ENCODE assay signal across 12 mouse cellular contexts in genomic region chr15:103058715-103059114, GRCm38 (mm10). TPM values are rescaled to one million over a fixed set of nuclear protein-coding genes. Genes with fewer than 3 reads are reported as not detected.
DNase-seq lines count a peak whose midpoint lies in the region; ATAC-seq and TF ChIP-seq lines count a peak whose summit lies in the region.
"Had no signal": no experiment of that assay in that cellular context is flagged by ENCODE, and none has a peak within 500 bp of the region (broad histone marks: within the 10 kb centered on the region; RNA-seq: fewer than 3 reads in every experiment).

No protein-coding gene starts in this region.

- H3K4me2 ChIP-seq in kidney, embryonic 15.5 days = peak overlapping the region; percentile 64
- H3K4me2 ChIP-seq in lung, postnatal 0 days (replicated peaks; ENCODE audit: low read depth, low read length) = no peak overlapping the region

- H3K4me3 ChIP-seq in embryonic facial prominence, embryonic 10.5 days = no peak overlapping the region
- peak overlapping the region; percentile 41 for H3K4me3 ChIP-seq in kidney, embryonic 15.5 days (replicated peaks)
- no peak overlapping the region for H3K4me3 ChIP-seq in lung, postnatal 0 days (ENCODE audit: low read depth, low read length)
- H3K4me3 ChIP-seq: heart, embryonic 15.5 days had no signal

- DNase-seq in kidney, adult 18-20 months = peak; percentile 57
- DNase-seq in kidney, postnatal 10 days = no peak
- DNase-seq in embryonic facial prominence, embryonic 10.5 days (ENCODE audit: low spot score) = peak; percentile 58
- peak; percentile 43 for DNase-seq in retina, embryonic 14.5 days (ENCODE audit: low spot score)
- no peak for DNase-seq in layer of hippocampus, postnatal 25 days (ENCODE audit: extremely low spot score in 1 of 2, low spot score in 1 of 2)
- DNase-seq in lung, postnatal 10 days = no peak
- DNase-seq in lung, postnatal 0 days (ENCODE audit: low spot score) = no peak
- DNase-seq: cerebellum, adult 8-10 months; right cerebral cortex, postnatal 14 days had no signal

- H3K9ac ChIP-seq in kidney, embryonic 15.5 days = peak overlapping the region; percentile 56
- H3K9ac ChIP-seq in lung, postnatal 0 days (replicated peaks; ENCODE audit: low read depth) = no peak overlapping the region
- H3K9ac ChIP-seq: heart, embryonic 15.5 days; lung, embryonic 15.5 days had no signal

- H3K4me1 ChIP-seq in embryonic facial prominence, embryonic 10.5 days = peaks cover 3% of the 10 kb centered on the region; the same call in 1 of the 2 replicates
- peaks cover 75% of the 10 kb centered on the region for H3K4me1 ChIP-seq in kidney, embryonic 15.5 days
- no peaks in the 10 kb centered on the region for H3K4me1 ChIP-seq in lung, postnatal 0 days (ENCODE audit: insufficient read depth, low read depth, low read length)

- no peak for TF ChIP-seq CTCF in lung, postnatal 0 days (IDR thresholded peaks at IDR 0.05)

- no peaks in the 10 kb centered on the region for H3K9me3 ChIP-seq in embryonic facial prominence, embryonic 10.5 days
- H3K9me3 ChIP-seq in kidney, embryonic 15.5 days (replicated peaks) = no peaks in the 10 kb centered on the region
- no peaks in the 10 kb centered on the region for H3K9me3 ChIP-seq in lung, postnatal 0 days (ENCODE audit: low read length)
- H3K9me3 ChIP-seq: heart, embryonic 15.5 days; lung, embryonic 15.5 days had no signal

- TF ChIP-seq EP300 in lung, postnatal 0 days (IDR thresholded peaks at IDR 0.05) = no peak

- 2% methylated on average over 12 of the region's 12 CpGs for WGBS in embryonic facial prominence, embryonic 10.5 days
- WGBS in kidney, embryonic 15.5 days = 8% methylated on average over 12 of the region's 12 CpGs
- 21% methylated on average over 12 of the region's 12 CpGs for WGBS in lung, postnatal 0 days

- no peak overlapping the region for H3K27ac ChIP-seq in embryonic facial prominence, embryonic 10.5 days (replicated peaks)
- peak overlapping the region; percentile 96 for H3K27ac ChIP-seq in kidney, embryonic 15.5 days
- H3K27ac ChIP-seq in lung, postnatal 0 days (ENCODE audit: low read length) = no peak overlapping the region
- H3K27ac ChIP-seq: heart, embryonic 15.5 days; lung, embryonic 15.5 days had no signal

- H3K36me3 ChIP-seq in embryonic facial prominence, embryonic 10.5 days (replicated peaks) = no peaks in the 10 kb centered on the region
- H3K36me3 ChIP-seq in kidney, embryonic 15.5 days = no peaks in the 10 kb centered on the region
- H3K36me3 ChIP-seq in lung, postnatal 0 days (ENCODE audit: insufficient read depth, low read length) = no peaks in the 10 kb centered on the region
- H3K36me3 ChIP-seq: heart, embryonic 15.5 days; lung, embryonic 15.5 days had no signal

- ATAC-seq in kidney, embryonic 15.5 days (replicated peaks; ENCODE audit: low FRiP score) = no peak
- ATAC-seq in lung, postnatal 0 days = no peak

- peaks cover 100% of the 10 kb centered on the region for H3K27me3 ChIP-seq in embryonic facial prominence, embryonic 10.5 days (replicated peaks; ENCODE audit: low read depth, poor library complexity, severe bottlenecking)
- peaks cover 3% of the 10 kb centered on the region; the same call in 1 of the 2 replicates for H3K27me3 ChIP-seq in kidney, embryonic 15.5 days
- peaks cover 51% of the 10 kb centered on the region for H3K27me3 ChIP-seq in lung, postnatal 0 days (replicated peaks; ENCODE audit: insufficient read depth, low read length)

RNA-seq across cellular contexts. Expression of gene Hoxc4, which starts 40.0 kb away (rescaled TPM):
- polyA plus RNA-seq in embryonic facial prominence, embryonic 10.5 days (2016; fragmentation: Nextera tagmentation; extraction: Ambion mirVana) = 0.11 and 0.16 TPM in 2 replicates
- polyA plus RNA-seq in kidney, embryonic 15.5 days (2015; fragmentation: Nextera tagmentation; extraction: Ambion mirVana) = 7.9 and 10.2 TPM in 2 replicates
- total RNA-seq in layer of hippocampus, postnatal 25 days (2021) = not detected
- polyA plus RNA-seq in lung, postnatal 0 days (2015; fragmentation: Nextera tagmentation; extraction: Ambion mirVana) = 0.21 and 0.23 TPM in 2 replicates

Comparison
In these comparisons a context has a peak if more than half of its experiments do, and no peak if none do; other contexts are left out.
1. DNase-seq: peak in kidney, adult 18-20 months (single experiment), embryonic facial prominence, embryonic 10.5 days (single experiment) and retina, embryonic 14.5 days (single experiment); none in kidney, postnatal 10 days (single experiment), layer of hippocampus, postnatal 25 days (0 of 2), lung, postnatal 10 days (single experiment) and lung, postnatal 0 days (single experiment).